Mouse (Mus musculus) liver, postnatal 0 days (tissue): ENCODE results near the gene Zar1l.

Experiments
- CTCF ChIP-seq: sonication (generic); IDR thresholded peaks from 2 replicates; pipeline ENCODE4 v1.5.1; 2016; ENCODE audit warnings: antibody characterized with exemption, low read depth
- EP300 ChIP-seq: IDR thresholded peaks from 2 replicates; pipeline ENCODE4 v1.6.1; 2016; ENCODE audit warnings: antibody characterized with exemption, low read depth, mild to moderate bottlenecking

GRCm38 (mm10) chr5:150478612-150479011, 39.4 kb downstream of the Zar1l start:
- no peak for TF ChIP-seq CTCF
- no peak for TF ChIP-seq EP300
